Mouse (Mus musculus): Measurements from ENCODE around the gene Spock1. TPM values are rescaled to one million over a fixed set of nuclear protein-coding genes. Genes with fewer than 3 reads are reported as not detected.
A peak's percentile ranks its signal among the peaks of the same experiment; 100 is the strongest.

Spock1 gene
- total RNA-seq, 2 experiments from 2014 or later, result 179 to 213 TPM

GRCm38 (mm10) chr13:57647456-57647855, 260.7 kb downstream of the Spock1 start:
- Histone ChIP-seq H3K27ac (no peak overlapping the region), H3K4me3 (no peak overlapping the region)
- DNase-seq (ENCODE audit: low spot score in 2 of 2), result no peak
- TF ChIP-seq CTCF (conservative IDR thresholded peaks at IDR 0.05), result no peak

GRCm38 (mm10) chr13:57643036-57643435, 265.1 kb downstream of the Spock1 start:
- H3K4me3 ChIP-seq, result no peak overlapping the region
- H3K27ac ChIP-seq, result no peak overlapping the region
- no peak for DNase-seq (ENCODE audit: low spot score in 2 of 2)
- no peak for TF ChIP-seq CTCF (conservative IDR thresholded peaks at IDR 0.05)

GRCm38 (mm10) chr13:57641649-57642048, 266.5 kb downstream of the Spock1 start:
- no peak overlapping the region for H3K27ac ChIP-seq
- TF ChIP-seq CTCF (conservative IDR thresholded peaks at IDR 0.05), result no peak
- no peak overlapping the region for H3K4me3 ChIP-seq
- DNase-seq (ENCODE audit: low spot score in 2 of 2), result no peak

- no peak for DNase-seq (ENCODE audit: low spot score in 2 of 2)
- Histone ChIP-seq H3K27ac (no peak overlapping the region), H3K4me3 (no peak overlapping the region)
- no peak for TF ChIP-seq CTCF (conservative IDR thresholded peaks at IDR 0.05)
These were observed 267.2 kb downstream of the Spock1 start for GRCm38 (mm10) chr13:57640968-57641367.

DNA sequence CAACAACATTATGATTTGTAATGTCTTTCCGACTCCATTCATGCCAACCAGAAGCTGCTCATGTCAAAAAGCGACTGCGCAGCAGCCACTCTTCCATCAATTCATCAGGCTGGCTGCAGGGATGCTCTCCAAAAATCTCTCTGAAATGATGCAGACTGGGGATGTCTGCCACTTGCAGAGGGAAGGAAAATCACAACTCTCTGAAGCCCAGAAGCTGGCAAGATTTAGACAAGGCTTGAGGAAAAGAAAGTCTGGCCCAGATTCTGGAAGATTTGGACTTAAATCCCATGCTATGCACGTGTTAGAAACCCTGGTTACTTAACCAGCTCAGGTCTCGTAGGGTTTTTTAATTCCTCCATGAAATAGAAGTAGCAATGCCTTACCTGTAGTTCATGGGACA, 269.3 kb downstream of the Spock1 start:
- no peak for TF ChIP-seq CTCF (conservative IDR thresholded peaks at IDR 0.05)
- no peak overlapping the region for H3K4me3 ChIP-seq
- DNase-seq (ENCODE audit: low spot score in 2 of 2), result peak in 1 of 2 experiments; percentile 39
- peak overlapping the region; percentile 32; the same call in 1 of the 2 replicates for H3K27ac ChIP-seq

DNA sequence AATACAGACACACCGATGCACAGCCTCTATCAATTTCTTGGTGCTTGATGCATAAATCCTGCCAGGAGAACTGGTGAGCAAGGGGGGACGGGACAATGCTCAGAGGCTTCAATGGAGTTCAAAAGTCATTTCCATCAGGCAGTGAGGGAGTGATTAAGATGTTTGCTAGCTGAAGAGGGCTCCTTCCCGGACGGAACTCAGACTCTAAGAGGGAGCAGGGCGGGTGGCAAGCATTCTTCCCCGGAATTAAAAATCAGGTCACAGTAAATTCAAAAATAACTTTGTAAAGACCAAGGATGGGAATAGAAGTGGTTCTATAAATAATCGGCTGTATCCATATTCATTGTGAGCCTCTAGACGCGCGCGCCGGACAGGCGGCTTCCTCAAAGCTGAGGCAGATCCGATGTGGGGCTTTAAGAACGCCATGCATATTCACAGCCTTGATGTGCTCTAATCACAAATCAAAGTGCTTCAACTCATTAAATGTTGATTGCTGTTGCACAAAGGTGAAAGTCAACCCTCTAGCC, 270.5 kb downstream of the Spock1 start:
- DNase-seq (ENCODE audit: low spot score in 2 of 2), result no peak
- TF ChIP-seq CTCF (conservative IDR thresholded peaks at IDR 0.05), result no peak
- H3K27ac ChIP-seq, result 0 out of 2 replicates have a peak overlapping the region, but pooled peaks have one; percentile 39
- no peak overlapping the region for H3K4me3 ChIP-seq

DNA sequence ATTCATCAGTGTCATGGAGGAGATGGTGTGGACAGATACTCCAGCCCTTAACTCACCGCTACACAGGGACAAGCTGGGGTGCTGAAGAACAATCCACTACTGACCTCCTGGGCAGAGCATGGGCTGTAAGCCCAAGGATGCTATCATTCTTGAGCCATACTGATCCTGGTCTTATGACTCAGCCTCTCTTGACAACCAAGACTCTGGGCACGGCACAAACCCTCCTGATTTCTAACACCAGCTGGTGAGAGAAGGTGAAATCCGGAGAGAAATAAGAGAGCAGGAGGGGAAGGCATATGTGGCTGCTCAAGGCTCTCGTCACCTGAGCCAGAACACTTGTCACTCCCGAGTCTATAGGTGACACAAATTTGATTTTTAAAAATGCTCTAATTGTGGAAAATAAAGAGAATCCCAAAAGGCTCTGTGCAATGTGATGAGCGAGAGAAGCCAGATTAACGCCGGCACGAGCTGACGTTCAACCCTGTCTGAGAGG, 271.0 kb downstream of the Spock1 start:
- TF ChIP-seq CTCF (conservative IDR thresholded peaks at IDR 0.05), result no peak
- Histone ChIP-seq H3K27ac (peak overlapping the region; percentile 39; the same call in 1 of the 2 replicates), H3K4me3 (no peak overlapping the region)
- DNase-seq (ENCODE audit: low spot score in 2 of 2), result no peak

DNA sequence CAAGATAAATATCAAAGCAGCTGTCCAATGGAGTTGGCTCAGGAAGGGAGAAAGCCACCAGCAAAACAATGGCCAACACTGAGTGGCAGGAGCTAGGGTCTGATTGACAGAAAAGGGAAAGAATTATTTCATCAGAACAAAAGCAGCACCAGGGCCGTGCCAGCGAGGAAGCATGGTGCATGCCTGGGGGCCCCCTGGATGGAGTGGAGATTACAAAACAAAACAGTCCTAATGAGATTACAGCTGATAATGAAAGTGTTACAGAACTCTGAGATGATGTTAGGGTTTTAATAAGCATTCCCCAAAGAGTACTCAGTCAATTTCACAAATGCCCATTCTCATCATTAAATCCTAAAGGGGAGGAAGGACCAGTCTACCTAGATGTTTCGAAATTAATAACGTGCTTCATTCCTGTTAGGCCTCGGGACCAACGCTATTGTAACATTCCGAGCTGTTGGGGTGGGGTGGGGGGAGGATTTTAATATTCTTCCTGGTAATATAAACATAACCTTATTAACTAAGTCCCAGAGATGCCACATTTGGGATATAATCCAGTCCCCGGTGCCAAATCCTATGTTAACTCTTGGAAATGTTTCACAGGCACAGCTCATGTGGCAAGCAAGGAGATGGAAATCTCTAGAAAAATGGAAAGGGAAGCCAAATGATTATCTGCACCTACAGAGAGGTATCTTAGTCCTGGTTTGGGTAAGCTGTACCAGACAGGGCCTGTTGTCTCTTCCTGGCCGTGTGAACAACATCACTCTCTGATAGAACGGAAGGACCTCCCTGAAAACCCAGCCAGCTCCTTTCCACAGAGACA, 271.7 kb downstream of the Spock1 start:
- no peak for TF ChIP-seq CTCF (conservative IDR thresholded peaks at IDR 0.05)
- DNase-seq (ENCODE audit: low spot score in 2 of 2), result no peak
- peak overlapping the region; percentile 39; the same call in 1 of the 2 replicates for H3K27ac ChIP-seq
- H3K4me3 ChIP-seq, result no peak overlapping the region

DNA sequence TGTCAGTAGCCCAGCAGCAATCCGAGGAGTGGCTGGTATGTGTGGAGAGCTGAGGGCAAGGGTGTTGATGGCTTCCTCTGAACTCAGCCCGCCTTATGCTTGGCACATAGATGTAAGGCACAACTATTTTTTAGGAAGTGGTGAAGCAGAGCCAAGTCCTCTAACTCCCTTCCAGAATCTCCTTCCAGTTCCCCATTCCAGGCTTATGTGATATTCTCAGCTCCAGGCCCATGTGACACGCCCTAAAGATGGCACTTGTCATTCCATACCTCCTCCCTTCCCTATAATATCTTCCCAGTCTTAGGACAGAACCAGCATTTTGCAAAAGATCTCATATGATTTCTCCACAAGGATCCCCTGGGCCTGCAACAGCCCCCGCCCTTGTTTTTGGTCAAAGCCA, 277.6 kb downstream of the Spock1 start:
- no peak overlapping the region for H3K4me3 ChIP-seq
- no peak overlapping the region for H3K27ac ChIP-seq
- DNase-seq (ENCODE audit: low spot score in 2 of 2), result no peak
- no peak for TF ChIP-seq CTCF (conservative IDR thresholded peaks at IDR 0.05)

DNA sequence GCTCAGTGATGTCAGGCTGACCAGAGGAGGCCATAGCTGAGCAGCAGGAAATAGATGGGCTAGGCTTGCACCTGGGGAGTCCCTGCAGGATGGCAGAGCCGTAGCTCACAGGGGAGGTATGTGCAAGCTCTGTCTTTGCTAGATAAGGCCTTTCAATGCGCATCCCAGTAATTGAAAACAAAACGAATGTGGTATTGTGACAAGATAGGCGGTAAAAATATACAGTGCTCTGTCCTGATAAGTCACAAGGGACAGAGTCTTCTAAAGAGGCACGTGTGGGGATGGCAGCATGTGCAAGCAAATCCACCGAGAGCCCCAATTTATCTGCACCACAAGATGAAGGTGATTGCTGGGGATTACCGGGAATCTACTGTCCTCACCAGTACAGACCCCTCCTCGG, 279.9 kb downstream of the Spock1 start:
- DNase-seq (ENCODE audit: low spot score in 2 of 2), result no peak

GRCm38 (mm10) chr13:57626434-57626833, 281.7 kb downstream of the Spock1 start:
- no peak overlapping the region for H3K4me3 ChIP-seq
- no peak for TF ChIP-seq CTCF (conservative IDR thresholded peaks at IDR 0.05)
- no peak for DNase-seq (ENCODE audit: low spot score in 2 of 2)
- no peak overlapping the region for H3K27ac ChIP-seq

More for the DNA sequence above, 279.9 kb downstream of the Spock1 start:
- H3K27ac ChIP-seq, result no peak overlapping the region
- no peak for TF ChIP-seq CTCF (conservative IDR thresholded peaks at IDR 0.05)
- no peak overlapping the region for H3K4me3 ChIP-seq

GRCm38 (mm10) chr13:57623909-57624481, 284.1 kb downstream of the Spock1 start:
- DNase-seq (ENCODE audit: low spot score in 2 of 2), result no peak
- no peak for TF ChIP-seq CTCF (conservative IDR thresholded peaks at IDR 0.05)
- Histone ChIP-seq H3K4me3 (no peak overlapping the region), H3K27ac (no peak overlapping the region)

- peak; percentile 31 to 62 for DNase-seq (ENCODE audit: low spot score in 2 of 2)
- Histone ChIP-seq H3K27ac (peak overlapping the region; percentile 61), H3K4me3 (no peak overlapping the region)
- TF ChIP-seq CTCF (conservative IDR thresholded peaks at IDR 0.05), result no peak
These were observed 288.9 kb downstream of the Spock1 start for GRCm38 (mm10) chr13:57619079-57619768.
